Mouse (Mus musculus) midbrain, embryonic 11.5 days (tissue): ENCODE data around the gene Hoxb6. TPM values are rescaled to one million over a fixed set of nuclear protein-coding genes. Genes with fewer than 3 reads are reported as not detected.
A peak's percentile ranks its signal among the peaks of the same experiment; 100 is the strongest.

ENCODE experiments used
- ATAC-seq: fragments of 200-750 bp; cut with Nextera tagmentation; 2 replicates; pipeline ENCODE4 v1.8.0; 2017; ENCODE audit warnings: moderate TSS enrichment, moderate library complexity; ENCODE audit not compliant: low FRiP score
- DNase-seq: peaks from one replicate; pipeline ENCODE4 v3.0.0; 2015; ENCODE audit warnings: low spot score; ENCODE audit errors: missing footprints
- H3K27ac ChIP-seq: fragments of 300-500 bp; sonication (generic); 2 replicates; pipeline ENCODE4 v1.5.1; 2014; ENCODE audit warnings: low read depth, low read length
- H3K27me3 ChIP-seq: fragments of 300-500 bp; sonication (generic); 2 replicates; pipeline ENCODE4 v1.6.1; 2014; ENCODE audit warnings: mild to moderate bottlenecking, low read length, moderate library complexity, mixed read lengths; ENCODE audit not compliant: control insufficient read depth, insufficient read depth
- H3K36me3 ChIP-seq: fragments of 300-500 bp; sonication (generic); 2 replicates; pipeline ENCODE4 v1.6.1; 2014; ENCODE audit warnings: mild to moderate bottlenecking, low read length, moderate library complexity, mixed read lengths; ENCODE audit not compliant: control insufficient read depth, insufficient read depth
- H3K4me1 ChIP-seq: fragments of 300-500 bp; sonication (generic); 2 replicates; pipeline ENCODE4 v1.6.1; 2014; ENCODE audit warnings: low read length; ENCODE audit not compliant: control insufficient read depth, insufficient read depth
- H3K4me2 ChIP-seq: fragments of 300-500 bp; sonication (generic); 2 replicates; pipeline ENCODE4 v1.6.1; 2014; ENCODE audit warnings: mild to moderate bottlenecking, moderate library complexity
- H3K4me3 ChIP-seq: fragments of 300-500 bp; sonication (generic); 2 replicates; pipeline ENCODE4 v1.5.1; 2014; ENCODE audit warnings: low read depth, low read length
- H3K9ac ChIP-seq: fragments of 300-500 bp; sonication (generic); 2 replicates; pipeline ENCODE4 v1.6.1; 2014; ENCODE audit warnings: low read length
- H3K9me3 ChIP-seq: fragments of 300-500 bp; sonication (generic); 2 replicates; pipeline ENCODE4 v1.6.1; 2016; ENCODE audit warnings: low read length; ENCODE audit not compliant: control insufficient read depth
- WGBS: fragments of 180-500 bp; shearing (Covaris S2); extraction: QIAGEN DNeasy Blood & Tissue Kit; methylation state at CpG from one replicate; pipeline ENCODE4 v1.1.7; 2014; 5-methylcytosine and 5-hydroxymethylcytosine counted together
- polyA plus RNA-seq: library from polyadenylated mRNA; unstranded; fragments of >200 nt; fragmentation: Nextera tagmentation; extraction: Ambion mirVana; gene quantifications from 2 replicates; pipeline ENCODE4 v1.2.1, GENCODE M21; 2014

Hoxb6 gene
- polyA plus RNA-seq, 1 experiment from 2014 or later, result not detected

- Histone ChIP-seq H3K4me3 (peak overlapping the region; percentile 19), H3K9me3 (no peaks in the 10 kb centered on the region), H3K27me3 (peaks cover 100% of the 10 kb centered on the region), H3K4me1 (no peaks in the 10 kb centered on the region), H3K27ac (no peak overlapping the region), H3K4me2 (peak overlapping the region; percentile 39), H3K9ac (no peak overlapping the region), H3K36me3 (no peaks in the 10 kb centered on the region)
- under 1% methylated on average over 49 of the region's 49 CpGs for WGBS
- ATAC-seq, result no peak
- peak; percentile 94 for DNase-seq
Observed at GRCm38 (mm10) chr11:96284041-96284749, 8.1 kb upstream of the Hoxb6 start.

DNA sequence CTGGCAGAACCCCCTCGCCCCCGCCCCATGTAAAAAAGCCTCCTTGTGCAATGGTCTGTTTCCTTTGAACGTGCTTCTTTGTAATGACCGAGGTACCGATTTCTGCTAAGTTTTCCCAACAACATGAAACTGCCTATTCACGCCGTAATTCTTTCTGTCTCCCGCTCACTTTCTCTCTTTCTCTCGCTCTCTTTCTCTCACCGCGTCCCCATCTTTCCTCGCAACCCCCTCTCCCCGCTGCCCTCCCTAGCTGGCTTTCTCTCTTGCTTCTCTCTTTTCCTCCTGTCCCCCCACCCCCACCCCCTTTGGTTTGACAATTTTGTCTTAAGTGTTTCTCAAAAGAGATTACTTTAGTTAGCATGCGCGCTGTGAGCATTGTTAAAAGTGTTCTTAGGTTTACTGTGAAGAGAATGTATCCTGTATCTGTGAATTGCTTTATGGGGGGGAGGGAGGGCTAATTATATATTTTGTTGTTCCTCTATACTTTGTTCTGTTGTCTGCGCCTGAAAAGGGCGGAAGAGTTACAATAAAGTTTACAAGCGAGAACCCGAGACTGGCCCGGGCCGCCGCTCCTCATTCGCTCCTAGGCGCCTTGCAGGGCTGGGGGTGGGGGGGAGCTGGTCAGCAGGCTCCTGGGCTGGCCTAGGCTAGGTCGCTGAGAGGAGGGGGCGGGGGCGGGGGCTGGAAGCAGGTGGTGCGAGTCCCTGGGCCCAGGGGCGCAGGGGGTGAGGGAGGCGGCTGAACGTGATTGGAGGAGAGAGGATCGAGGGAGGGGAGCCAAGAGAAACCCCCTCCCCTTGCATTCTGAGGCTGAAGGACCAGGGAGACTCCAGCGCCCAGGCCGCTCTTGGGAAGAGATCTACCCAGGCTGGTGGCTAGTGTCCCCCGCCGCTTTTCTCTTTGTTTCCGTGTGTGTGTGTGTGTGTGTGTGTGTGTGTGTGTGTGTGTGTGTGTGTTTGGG lies 7.2 kb upstream of the Hoxb6 start:
- under 1% methylated on average over 37 of the region's 37 CpGs for WGBS
- Histone ChIP-seq H3K27me3 (peaks cover 100% of the 10 kb centered on the region), H3K4me3 (no peak overlapping the region; the same call in 1 of the 2 replicates), H3K4me2 (peak overlapping the region; percentile 39; the same call in 1 of the 2 replicates), H3K36me3 (no peaks in the 10 kb centered on the region), H3K9ac (no peak overlapping the region), H3K9me3 (no peaks in the 10 kb centered on the region), H3K4me1 (no peaks in the 10 kb centered on the region), H3K27ac (no peak overlapping the region)
- DNase-seq (peak; percentile 94), ATAC-seq (no peak)

DNA sequence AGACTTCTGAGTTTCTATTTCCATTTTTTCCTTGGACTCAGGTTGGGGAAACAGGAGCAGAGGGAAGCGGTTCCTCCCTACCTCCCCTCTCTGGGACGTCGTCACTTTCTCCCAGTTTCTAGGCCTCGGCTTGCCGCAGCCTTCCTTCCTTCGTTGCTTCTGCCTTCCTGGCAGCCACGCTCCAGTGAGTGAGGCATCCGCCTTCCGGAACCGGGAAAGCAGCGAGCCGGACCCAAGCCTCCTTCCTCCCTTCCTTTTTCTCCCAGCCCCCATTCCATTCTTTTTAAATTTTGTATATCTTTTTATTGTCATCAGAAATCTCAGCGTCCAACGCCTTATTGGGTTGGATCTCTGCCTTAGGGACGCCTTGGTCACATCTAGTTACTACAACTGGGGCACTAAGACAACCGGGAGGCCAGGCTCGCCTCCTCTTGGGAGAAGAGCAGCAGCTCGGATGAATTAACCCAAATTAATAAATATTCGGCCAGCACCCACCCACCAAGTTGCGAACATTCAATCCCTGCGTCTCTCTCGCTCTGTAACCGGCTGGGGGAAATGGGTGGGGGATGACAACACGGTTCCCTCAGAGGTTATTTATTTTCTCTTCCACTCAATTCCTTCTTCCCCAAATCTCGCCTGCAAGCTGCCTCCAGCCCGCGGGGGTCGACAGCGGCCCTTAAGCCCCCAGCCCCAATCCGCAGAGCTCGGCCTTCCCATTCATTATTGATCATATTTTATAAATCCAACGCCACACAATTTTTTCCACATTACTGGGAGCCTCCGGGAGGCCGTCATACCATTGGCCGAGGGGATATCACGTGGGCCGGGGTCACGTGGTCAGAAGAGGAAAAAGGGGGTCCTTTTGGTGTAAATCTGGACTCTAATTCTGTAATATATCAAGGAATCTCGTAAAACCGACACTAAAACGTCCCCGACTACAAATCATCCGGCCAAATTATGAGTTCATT lies 6.2 kb upstream of the Hoxb6 start, which contains the start of gene Hoxb7:
Gene Hoxb7, plus strand, starts transcription at position 853 of the 968 bp plus-strand sequence.
- H3K9me3 ChIP-seq, result no peaks in the 10 kb centered on the region
- H3K36me3 ChIP-seq, result no peaks in the 10 kb centered on the region
- H3K4me2 ChIP-seq, result peak within 1 kb of the TSS; percentile 11; the same call in 1 of the 2 replicates
- peaks cover 100% of the 10 kb centered on the region for H3K27me3 ChIP-seq
- H3K9ac ChIP-seq, result no peak within 1 kb of the TSS
- peak; percentile 94 for DNase-seq
- no peak within 1 kb of the TSS for H3K27ac ChIP-seq
- 1% methylated on average over 43 of the region's 43 CpGs for WGBS
- ATAC-seq, result no peak
- H3K4me3 ChIP-seq, result peak within 1 kb of the TSS; percentile 14; the same call in 1 of the 2 replicates
- H3K4me1 ChIP-seq, result no peaks in the 10 kb centered on the region

GRCm38 (mm10) chr11:96286739-96287385 lies 5.4 kb upstream of the Hoxb6 start:
- Histone ChIP-seq H3K9me3 (no peaks in the 10 kb centered on the region), H3K27me3 (peaks cover 98% of the 10 kb centered on the region), H3K36me3 (no peaks in the 10 kb centered on the region), H3K9ac (no peak overlapping the region), H3K4me2 (peak overlapping the region; percentile 11; the same call in 1 of the 2 replicates), H3K27ac (no peak overlapping the region), H3K4me1 (no peaks in the 10 kb centered on the region), H3K4me3 (peak overlapping the region; percentile 14; the same call in 1 of the 2 replicates)
- ATAC-seq, result no peak
- DNase-seq, result peak; percentile 93
- WGBS, result 1% methylated on average over 53 of the region's 55 CpGs

- WGBS, result 0% methylated on average over 9 of the region's 9 CpGs
- H3K9ac ChIP-seq, result no peak overlapping the region
- no peak for ATAC-seq
- H3K27me3 ChIP-seq, result peaks cover 98% of the 10 kb centered on the region
- no peak overlapping the region for H3K4me3 ChIP-seq
- H3K4me2 ChIP-seq, result no peak overlapping the region
- no peaks in the 10 kb centered on the region for H3K9me3 ChIP-seq
- no peak overlapping the region for H3K27ac ChIP-seq
- no peak for DNase-seq
- no peaks in the 10 kb centered on the region for H3K36me3 ChIP-seq
- H3K4me1 ChIP-seq, result no peaks in the 10 kb centered on the region
Observed at GRCm38 (mm10) chr11:96287411-96287810, 4.9 kb upstream of the Hoxb6 start.

DNA sequence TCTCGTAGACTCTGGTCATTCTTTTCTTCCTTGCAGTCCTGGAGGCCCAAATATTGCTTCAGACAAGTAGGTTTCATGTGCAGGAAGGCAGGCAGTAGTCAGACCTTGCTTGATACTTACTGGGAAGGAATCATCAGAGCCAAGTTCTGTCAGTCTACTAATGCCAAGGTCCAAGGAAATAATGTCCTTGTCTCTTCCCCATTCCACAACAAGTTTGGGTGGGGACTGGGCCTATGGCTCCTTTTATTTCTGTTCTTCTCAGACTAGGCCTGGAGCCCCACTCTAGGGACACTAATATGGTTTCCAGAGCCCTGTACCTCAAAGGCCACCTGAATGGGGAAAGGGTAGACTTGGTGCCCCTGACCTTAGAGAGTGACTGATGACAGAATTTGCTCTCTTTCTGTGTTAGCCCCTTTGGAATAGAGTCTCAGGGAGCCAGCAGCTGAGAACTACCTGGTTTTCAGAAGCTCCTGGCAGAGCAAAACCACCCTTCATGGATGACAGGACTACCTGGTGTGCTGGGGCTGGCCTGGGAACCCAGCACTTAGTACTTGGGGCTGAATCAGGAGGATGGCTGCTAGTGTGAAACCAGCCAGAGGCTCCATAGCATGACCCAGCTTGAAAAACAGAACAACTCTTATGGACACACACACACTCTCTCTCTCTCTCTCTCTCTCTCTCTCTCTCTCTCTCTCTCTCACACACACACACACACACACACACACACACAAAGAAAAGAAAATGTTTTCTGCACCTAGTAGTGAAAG lies 3.6 kb upstream of the Hoxb6 start:
- no peaks in the 10 kb centered on the region for H3K4me1 ChIP-seq
- DNase-seq (peak; percentile 93), ATAC-seq (no peak)
- no peak overlapping the region for H3K9ac ChIP-seq
- H3K4me2 ChIP-seq, result no peak overlapping the region
- no peaks in the 10 kb centered on the region for H3K36me3 ChIP-seq
- H3K27ac ChIP-seq, result no peak overlapping the region
- H3K4me3 ChIP-seq, result no peak overlapping the region
- no peaks in the 10 kb centered on the region for H3K9me3 ChIP-seq
- WGBS, result 16% methylated on average over 1 of the region's 1 CpGs
- H3K27me3 ChIP-seq, result peaks cover 98% of the 10 kb centered on the region

DNA sequence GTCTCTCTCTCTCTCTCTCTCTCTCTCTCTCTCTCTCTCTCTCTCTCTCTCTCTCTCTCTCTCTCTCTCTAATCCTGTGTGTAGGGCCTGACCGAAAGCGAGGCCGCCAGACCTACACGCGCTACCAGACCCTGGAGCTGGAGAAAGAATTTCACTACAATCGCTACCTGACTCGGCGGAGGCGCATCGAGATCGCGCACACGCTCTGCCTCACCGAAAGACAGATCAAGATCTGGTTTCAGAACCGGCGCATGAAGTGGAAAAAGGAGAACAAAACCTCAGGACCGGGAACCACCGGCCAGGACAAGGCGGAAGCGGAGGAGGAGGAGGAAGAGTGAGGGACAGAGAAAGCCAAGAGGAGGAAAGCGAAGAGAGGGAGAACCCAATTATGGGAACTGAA lies 3.0 kb upstream of the Hoxb6 start:
- Histone ChIP-seq H3K27me3 (peaks cover 98% of the 10 kb centered on the region), H3K9me3 (no peaks in the 10 kb centered on the region), H3K4me3 (no peak overlapping the region), H3K36me3 (no peaks in the 10 kb centered on the region), H3K4me2 (no peak overlapping the region), H3K27ac (no peak overlapping the region), H3K4me1 (no peaks in the 10 kb centered on the region), H3K9ac (no peak overlapping the region)
- DNase-seq (no peak), ATAC-seq (no peak)
- 2% methylated on average over 21 of the region's 21 CpGs for WGBS
